Mouse (Mus musculus): ENCODE measurements at regions not wholly inside any gene's neighbourhood (a gene's known extent, or its start where the extent isn't known, plus 50 kb on each side); places are given as distances from the start of the nearest gene placed in this dataset.

DNA sequence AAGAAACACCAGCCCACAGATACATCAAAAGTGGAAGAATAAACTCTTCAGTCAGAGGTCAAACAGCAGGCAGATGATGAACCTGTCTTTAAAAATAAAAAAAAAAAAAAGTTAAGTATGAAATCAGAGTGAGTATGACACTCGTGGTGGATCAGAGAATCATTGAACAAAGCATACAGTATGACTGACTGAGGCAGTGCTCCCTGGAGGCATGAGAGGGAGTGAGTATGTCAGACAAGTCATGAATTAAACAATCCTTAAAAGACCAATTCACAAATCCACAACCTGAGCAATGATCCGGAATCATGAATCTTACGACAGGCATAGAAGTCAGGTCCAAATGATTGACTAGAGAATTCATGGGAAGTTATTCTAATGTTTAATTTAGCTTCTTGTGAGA, 555.4 kb upstream of the Slc39a10 start:
- WGBS, result 85% methylated on average over 3 of the region's 3 CpGs
- no peak for DNase-seq (ENCODE audit: low spot score)
- no peak overlapping the region for H3K27ac ChIP-seq
- no peaks in the 10 kb centered on the region for H3K27me3 ChIP-seq (ENCODE audit: insufficient read depth, poor library complexity, severe bottlenecking)
- no peaks in the 10 kb centered on the region for H3K4me1 ChIP-seq
- no peaks in the 10 kb centered on the region for H3K36me3 ChIP-seq
- H3K4me3 ChIP-seq, result no peak overlapping the region
- H3K9me3 ChIP-seq, result no peaks in the 10 kb centered on the region

DNA sequence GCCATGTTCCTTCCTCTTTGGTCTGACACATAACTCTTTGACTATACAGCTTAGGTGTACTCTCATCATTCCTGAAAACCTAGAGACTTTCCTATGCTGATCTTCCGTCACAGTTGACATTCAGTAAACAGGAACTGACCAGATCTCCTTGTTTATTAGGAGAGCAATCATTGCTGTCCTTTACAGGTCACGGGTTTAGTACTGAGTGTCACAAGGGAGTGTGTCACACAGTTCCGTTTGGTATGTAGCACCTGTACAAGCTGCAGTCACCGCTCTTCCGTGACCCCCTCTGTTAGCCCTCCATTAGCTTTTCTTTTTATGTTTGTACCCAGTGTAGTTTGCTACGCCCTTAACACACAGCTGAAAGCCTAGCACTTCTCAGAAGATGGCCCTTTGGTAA, 553.4 kb upstream of the Slc39a10 start:
- Histone ChIP-seq H3K4me1 (no peaks in the 10 kb centered on the region), H3K9me3 (no peaks in the 10 kb centered on the region), H3K4me3 (no peak overlapping the region), H3K36me3 (no peaks in the 10 kb centered on the region), H3K27me3 (ENCODE audit: insufficient read depth, poor library complexity, severe bottlenecking) (no peaks in the 10 kb centered on the region), H3K27ac (no peak overlapping the region)
- DNase-seq (ENCODE audit: low spot score), result no peak
- 68% methylated on average over 6 of the region's 6 CpGs for WGBS

DNA sequence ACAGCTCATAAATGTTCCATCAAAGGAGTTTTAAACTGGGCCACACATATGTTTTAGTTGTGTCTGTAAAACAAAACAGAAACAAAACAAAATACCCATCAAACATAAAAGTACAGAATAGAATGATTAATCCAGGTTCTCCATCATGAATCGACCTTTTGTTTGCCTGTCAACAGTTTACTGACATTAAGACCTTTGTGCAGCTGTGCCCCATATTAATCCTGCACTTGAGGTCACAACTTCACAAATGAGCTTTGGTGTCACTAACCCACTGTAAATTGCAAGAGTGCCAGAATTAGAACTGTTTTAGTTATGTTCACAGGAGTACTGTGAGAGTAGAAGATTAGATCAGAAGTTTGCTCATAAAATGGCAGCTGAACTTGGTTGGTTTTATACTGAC, 540.2 kb upstream of the Slc39a10 start:
- Histone ChIP-seq H3K4me1 (0 out of 2 replicates have a peak, but pooled peaks cover 3% of the 10 kb centered on the region), H3K27ac (no peak overlapping the region), H3K36me3 (no peaks in the 10 kb centered on the region), H3K9me3 (no peaks in the 10 kb centered on the region), H3K27me3 (ENCODE audit: insufficient read depth, poor library complexity, severe bottlenecking) (no peaks in the 10 kb centered on the region), H3K4me3 (no peak overlapping the region)
- no peak for DNase-seq (ENCODE audit: low spot score)
- 66% methylated on average over 1 of the region's 1 CpGs for WGBS

DNA sequence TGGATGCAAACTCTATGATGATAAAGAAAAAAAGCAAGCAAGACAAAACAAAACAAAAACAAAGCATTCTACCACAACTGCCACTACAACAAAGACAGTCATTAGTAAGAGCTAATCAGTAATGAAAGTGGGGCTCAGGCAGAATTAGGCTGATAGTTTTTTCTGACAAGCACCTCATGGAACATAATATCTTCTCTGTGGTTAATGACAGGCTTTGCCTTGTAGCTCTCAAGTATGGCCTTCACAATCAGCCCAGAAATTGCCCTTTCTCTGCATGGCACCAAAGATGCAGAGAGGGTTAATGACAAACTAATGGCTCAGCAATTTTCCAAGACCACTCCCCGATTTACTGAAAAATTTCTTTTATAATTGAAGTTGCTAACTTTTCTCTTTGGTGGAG, 512.5 kb upstream of the Slc39a10 start:
- Histone ChIP-seq H3K27me3 (ENCODE audit: insufficient read depth, poor library complexity, severe bottlenecking) (no peaks in the 10 kb centered on the region), H3K4me1 (no peaks in the 10 kb centered on the region), H3K4me3 (no peak overlapping the region), H3K9me3 (no peaks in the 10 kb centered on the region), H3K27ac (no peak overlapping the region), H3K36me3 (no peaks in the 10 kb centered on the region)
- DNase-seq (ENCODE audit: low spot score), result no peak
- 67% methylated on average over 1 of the region's 1 CpGs for WGBS

DNA sequence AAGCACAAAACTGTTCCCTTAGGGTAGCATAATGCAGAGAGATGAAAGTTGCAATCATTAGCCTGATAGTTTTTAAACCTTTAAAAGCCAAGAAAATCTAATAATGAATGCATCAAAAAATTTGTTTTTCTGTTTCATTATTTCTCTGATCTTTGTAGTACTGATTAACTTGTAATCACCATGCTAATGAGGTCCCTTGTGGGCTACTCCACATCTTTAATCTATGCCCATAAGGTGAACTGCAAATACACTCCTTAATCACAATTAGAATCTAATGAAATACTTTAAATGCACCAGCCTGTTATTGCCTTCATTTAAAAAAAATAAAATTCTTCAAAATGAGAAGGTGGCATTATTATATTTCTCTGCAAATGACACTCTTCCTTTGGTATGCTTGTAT, 493.9 kb upstream of the Slc39a10 start:
- Histone ChIP-seq H3K9me3 (no peaks in the 10 kb centered on the region), H3K27ac (no peak overlapping the region), H3K4me1 (no peaks in the 10 kb centered on the region), H3K4me3 (no peak overlapping the region), H3K36me3 (no peaks in the 10 kb centered on the region), H3K27me3 (ENCODE audit: insufficient read depth, poor library complexity, severe bottlenecking) (no peaks in the 10 kb centered on the region)
- no peak for DNase-seq (ENCODE audit: low spot score)

DNA sequence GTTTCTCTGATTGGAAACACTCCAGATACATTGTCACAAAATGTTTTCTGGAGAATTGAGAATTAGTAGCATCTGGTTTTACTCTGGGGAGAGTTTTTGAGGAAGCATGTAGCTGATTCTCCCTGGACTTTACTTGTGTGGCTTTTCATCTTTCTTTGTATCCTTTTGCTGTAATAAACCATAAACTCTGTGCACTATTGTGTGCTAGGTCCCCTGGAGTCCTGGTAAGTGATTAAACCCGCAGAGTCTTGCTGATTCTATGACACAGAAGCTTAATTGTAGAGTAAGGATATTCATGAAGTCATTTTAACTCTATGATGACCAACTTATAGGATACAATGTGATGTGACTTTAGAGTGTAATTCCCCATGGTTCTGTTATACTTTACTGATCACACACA, 486.1 kb upstream of the Slc39a10 start:
- Histone ChIP-seq H3K4me3 (no peak overlapping the region), H3K36me3 (no peaks in the 10 kb centered on the region), H3K27me3 (ENCODE audit: insufficient read depth, poor library complexity, severe bottlenecking) (no peaks in the 10 kb centered on the region), H3K27ac (no peak overlapping the region), H3K4me1 (no peaks in the 10 kb centered on the region), H3K9me3 (no peaks in the 10 kb centered on the region)
- DNase-seq (ENCODE audit: low spot score), result no peak
- WGBS, result 52% methylated on average over 1 of the region's 1 CpGs

DNA sequence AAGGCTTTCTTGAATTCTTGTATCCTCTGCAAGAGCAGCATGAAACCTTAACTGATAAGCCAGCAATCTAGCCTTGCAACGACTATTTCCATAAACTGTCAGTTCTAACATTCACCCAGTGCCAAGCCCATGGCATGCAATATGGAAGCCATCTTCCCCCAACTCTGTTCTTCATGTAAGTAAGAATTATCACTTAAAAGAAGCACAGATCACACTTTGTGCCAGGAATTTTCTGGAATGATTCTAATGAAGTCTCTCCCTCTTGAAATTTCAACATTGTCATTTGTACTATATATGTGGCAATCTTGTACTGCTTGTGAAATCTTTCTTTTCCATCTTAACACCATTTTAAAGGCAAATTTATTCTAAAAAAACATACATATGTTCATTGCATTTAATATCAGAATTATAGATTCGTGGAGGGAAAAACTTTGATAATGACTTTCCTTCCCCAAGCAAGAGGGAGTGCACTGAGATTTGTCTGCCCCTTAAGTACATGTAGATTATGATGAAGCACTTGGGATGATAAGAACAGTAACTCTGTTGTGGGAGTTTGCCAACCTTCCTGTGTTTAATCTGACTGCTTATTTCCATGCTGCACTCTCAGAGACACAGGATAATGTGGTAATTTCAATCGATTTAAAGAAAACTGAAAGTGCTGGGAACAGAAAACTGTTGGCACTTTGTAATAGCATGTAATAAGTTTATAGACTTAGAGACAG, 447.2 kb upstream of the Slc39a10 start:
- DNase-seq (ENCODE audit: low spot score), result no peak
- Histone ChIP-seq H3K9me3 (no peaks in the 10 kb centered on the region), H3K36me3 (no peaks in the 10 kb centered on the region), H3K27me3 (ENCODE audit: insufficient read depth, poor library complexity, severe bottlenecking) (no peaks in the 10 kb centered on the region), H3K4me3 (no peak overlapping the region), H3K4me1 (no peaks in the 10 kb centered on the region), H3K27ac (no peak overlapping the region)
- 69% methylated on average over 3 of the region's 3 CpGs for WGBS

DNA sequence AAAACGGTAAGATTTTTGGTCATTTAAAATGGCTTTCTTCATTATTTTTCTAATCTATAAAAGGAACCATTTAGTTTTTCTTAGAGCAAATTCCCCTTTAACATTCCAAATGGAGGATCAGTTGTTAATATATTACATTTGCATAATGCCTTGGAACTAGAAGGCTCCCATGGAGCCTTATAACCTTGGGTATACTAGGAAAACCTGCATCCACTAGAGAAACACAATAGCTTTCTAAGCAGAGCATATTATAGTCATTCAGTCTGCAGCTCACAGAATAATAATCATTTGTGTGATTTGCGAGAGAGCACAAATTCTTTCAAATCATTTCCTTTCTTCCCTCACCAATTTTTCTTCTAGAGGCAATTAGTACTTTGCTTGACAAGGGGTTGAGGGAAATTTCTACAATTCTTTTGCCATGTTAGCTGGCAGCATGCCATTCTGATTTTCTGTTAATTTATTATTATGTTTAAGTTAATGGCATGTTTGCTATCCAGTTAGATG, 418.0 kb upstream of the Slc39a10 start:
- WGBS, result 72% methylated on average over 2 of the region's 2 CpGs
- Histone ChIP-seq H3K27ac (no peak overlapping the region), H3K9me3 (no peaks in the 10 kb centered on the region), H3K27me3 (ENCODE audit: insufficient read depth, poor library complexity, severe bottlenecking) (no peaks in the 10 kb centered on the region), H3K4me1 (no peaks in the 10 kb centered on the region), H3K4me3 (no peak overlapping the region), H3K36me3 (no peaks in the 10 kb centered on the region)
- DNase-seq (ENCODE audit: low spot score), result no peak

DNA sequence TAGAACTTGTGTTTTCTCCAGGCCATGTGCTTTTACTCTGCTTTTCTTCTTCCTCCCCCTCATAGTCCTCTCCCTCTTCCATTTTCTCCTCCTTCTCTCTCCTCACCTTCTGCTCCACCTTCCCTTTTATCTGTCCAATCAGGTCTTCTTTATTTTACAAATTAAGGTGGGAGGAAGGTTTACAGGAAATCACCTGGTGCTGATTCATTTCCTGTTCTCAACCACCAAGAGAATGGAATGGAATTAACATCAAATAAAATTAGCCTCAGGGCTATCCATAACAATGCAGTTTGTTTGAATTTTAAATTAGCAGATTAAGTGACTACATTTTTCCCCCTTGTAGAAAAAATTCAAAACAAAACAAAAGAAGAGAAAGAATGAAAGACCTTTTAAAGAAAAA, 414.3 kb upstream of the Slc39a10 start:
- H3K27ac ChIP-seq, result no peak overlapping the region

DNA sequence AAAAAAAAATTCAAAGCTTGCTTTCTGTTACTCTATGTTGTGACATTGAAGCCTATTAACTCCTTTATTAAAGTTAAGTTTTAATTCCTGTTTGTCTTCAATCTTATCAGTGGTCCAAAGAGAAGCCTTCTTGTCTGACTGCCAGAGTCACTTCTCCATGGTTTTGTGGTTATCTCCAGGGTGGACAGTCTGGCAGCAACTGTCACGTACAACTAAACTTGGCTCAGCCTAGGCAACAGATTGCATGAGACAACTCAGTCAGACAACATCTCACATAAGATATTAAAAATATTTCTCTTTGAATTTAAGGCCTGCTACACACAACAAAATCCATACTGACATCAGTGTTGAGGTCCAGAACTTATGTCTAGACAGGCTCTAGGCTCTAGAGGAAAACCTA, 406.7 kb upstream of the Slc39a10 start:
- Histone ChIP-seq H3K27ac (no peak overlapping the region), H3K27me3 (ENCODE audit: insufficient read depth, poor library complexity, severe bottlenecking) (no peaks in the 10 kb centered on the region), H3K9me3 (no peaks in the 10 kb centered on the region), H3K4me3 (no peak overlapping the region), H3K4me1 (no peaks in the 10 kb centered on the region), H3K36me3 (no peaks in the 10 kb centered on the region)
- WGBS, result 72% methylated on average over 1 of the region's 1 CpGs
- no peak for DNase-seq (ENCODE audit: low spot score)

More for the DNA sequence above, 414.3 kb upstream of the Slc39a10 start:
- Histone ChIP-seq H3K27me3 (ENCODE audit: insufficient read depth, poor library complexity, severe bottlenecking) (no peaks in the 10 kb centered on the region), H3K9me3 (no peaks in the 10 kb centered on the region), H3K36me3 (no peaks in the 10 kb centered on the region), H3K4me1 (no peaks in the 10 kb centered on the region), H3K4me3 (no peak overlapping the region)
- no peak for DNase-seq (ENCODE audit: low spot score)

DNA sequence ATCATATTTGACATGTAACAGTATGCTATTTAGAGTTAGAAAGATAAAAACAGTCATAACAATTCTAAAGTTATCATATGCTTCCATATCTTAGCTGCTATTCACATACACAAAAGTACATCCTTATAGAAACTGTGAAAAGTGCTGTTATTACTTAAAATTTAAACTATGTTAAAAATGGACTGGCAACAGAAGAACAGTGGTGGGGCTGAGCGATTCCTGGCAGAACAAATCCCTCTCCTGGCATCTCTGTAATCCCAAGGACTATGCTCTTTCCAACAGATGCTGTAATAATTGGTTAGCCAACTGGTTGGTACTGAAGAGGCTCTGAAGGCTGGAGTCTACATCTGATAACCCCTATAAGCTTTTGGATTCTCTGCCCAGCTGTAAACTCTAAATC, 393.0 kb upstream of the Slc39a10 start:
- no peak overlapping the region for H3K27ac ChIP-seq

DNA sequence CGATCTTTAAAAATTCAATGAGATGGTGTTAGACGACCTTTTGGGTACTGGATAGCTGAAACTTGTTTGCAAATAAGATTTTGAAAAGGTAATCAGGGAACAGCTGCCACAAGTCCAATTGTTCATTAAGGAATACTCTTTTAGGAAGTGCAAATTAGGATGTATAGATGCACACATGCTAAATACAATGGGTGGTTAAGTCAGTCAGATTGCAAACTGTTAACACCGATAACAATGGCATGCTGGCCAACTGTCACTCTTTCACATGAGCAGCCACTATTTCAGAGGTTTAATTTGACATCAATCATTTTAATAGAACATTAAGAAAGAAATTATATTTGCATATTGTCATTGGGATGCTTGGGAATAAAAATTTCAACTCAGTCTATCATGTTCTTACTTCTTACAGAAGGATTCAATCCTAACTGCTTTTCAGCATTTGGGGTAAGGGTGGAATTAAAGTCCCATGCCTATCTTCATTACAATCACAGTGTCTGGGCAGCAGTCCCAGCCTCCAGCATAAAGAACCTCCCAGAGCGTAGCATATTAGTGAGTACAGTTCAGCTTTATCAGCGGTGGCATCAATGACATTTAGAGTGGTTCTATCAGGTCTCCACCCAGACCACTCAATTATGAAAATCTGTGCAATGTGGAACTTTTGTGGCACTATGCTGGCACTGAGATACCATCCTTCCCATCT, 385.8 kb upstream of the Slc39a10 start:
- DNase-seq (ENCODE audit: low spot score), result no peak
- no peaks in the 10 kb centered on the region for H3K9me3 ChIP-seq
- H3K27ac ChIP-seq, result no peak overlapping the region
- WGBS, result 79% methylated on average over 5 of the region's 5 CpGs
- no peaks in the 10 kb centered on the region for H3K36me3 ChIP-seq
- no peak overlapping the region for H3K4me3 ChIP-seq
- no peaks in the 10 kb centered on the region for H3K4me1 ChIP-seq
- no peaks in the 10 kb centered on the region for H3K27me3 ChIP-seq (ENCODE audit: insufficient read depth, poor library complexity, severe bottlenecking)

More for the DNA sequence above, 393.0 kb upstream of the Slc39a10 start:
- Histone ChIP-seq H3K4me1 (no peaks in the 10 kb centered on the region), H3K9me3 (no peaks in the 10 kb centered on the region), H3K27me3 (ENCODE audit: insufficient read depth, poor library complexity, severe bottlenecking) (no peaks in the 10 kb centered on the region), H3K36me3 (no peaks in the 10 kb centered on the region), H3K4me3 (no peak overlapping the region)
- DNase-seq (ENCODE audit: low spot score), result no peak
- WGBS, result 82% methylated on average over 1 of the region's 1 CpGs

DNA sequence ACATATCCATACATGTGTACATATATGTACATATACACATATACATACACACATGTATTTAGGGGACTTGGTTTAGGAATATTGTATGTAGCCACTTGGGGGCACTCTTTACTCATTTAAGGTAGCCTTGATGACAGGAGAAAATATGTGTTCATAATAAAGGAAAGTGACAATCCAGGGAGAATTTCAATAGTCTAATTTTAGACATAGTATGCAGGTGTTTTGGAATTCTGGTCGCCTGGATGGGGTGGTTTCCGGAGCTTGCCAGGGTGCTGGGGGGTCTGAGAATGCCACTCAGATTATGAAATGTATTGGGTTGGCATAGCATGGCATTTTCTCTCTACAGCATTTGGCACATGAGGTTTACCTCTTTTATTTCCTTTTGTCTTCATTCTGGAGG, 385.2 kb upstream of the Slc39a10 start:
- H3K27ac ChIP-seq, result no peak overlapping the region
- H3K4me1 ChIP-seq, result no peaks in the 10 kb centered on the region
- WGBS, result 24% methylated on average over 2 of the region's 2 CpGs
- H3K27me3 ChIP-seq (ENCODE audit: insufficient read depth, poor library complexity, severe bottlenecking), result no peaks in the 10 kb centered on the region
- H3K9me3 ChIP-seq, result no peaks in the 10 kb centered on the region
- no peak overlapping the region for H3K4me3 ChIP-seq
- no peak for DNase-seq (ENCODE audit: low spot score)
- H3K36me3 ChIP-seq, result no peaks in the 10 kb centered on the region

DNA sequence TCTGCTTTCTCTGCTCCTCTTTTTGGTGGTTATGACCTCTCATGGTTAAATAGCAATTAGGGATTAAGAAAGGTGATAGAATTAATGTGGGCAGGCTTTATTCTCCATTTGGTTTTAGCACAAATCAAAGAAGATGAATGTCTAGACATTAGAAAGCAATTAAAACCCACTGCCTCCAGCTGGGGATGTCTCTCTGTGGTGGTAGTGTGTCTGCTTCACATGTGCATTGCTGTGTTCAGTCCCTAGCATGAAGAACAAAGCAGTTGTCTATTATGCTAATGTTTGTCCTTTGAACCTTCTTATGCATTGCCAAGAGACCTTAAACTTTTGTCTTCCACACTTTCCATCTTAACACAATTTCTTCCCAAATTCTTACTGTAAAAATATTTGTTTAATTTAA, 379.5 kb upstream of the Slc39a10 start:
- Histone ChIP-seq H3K4me3 (no peak overlapping the region), H3K9me3 (no peaks in the 10 kb centered on the region), H3K36me3 (no peaks in the 10 kb centered on the region), H3K4me1 (no peaks in the 10 kb centered on the region), H3K27me3 (ENCODE audit: insufficient read depth, poor library complexity, severe bottlenecking) (no peaks in the 10 kb centered on the region), H3K27ac (no peak overlapping the region)
- DNase-seq (ENCODE audit: low spot score), result no peak

Measured in heart, embryonic 10.5 days (tissue).